Mouse (Mus musculus): ENCODE measurements around the gene Fkbp5. TPM values are rescaled to one million over a fixed set of nuclear protein-coding genes. Genes with fewer than 3 reads are reported as not detected.
"Not testable (repeated sequence)": the region's sequence is repeated elsewhere in the genome, so short reads cannot be mapped to it uniquely, and the experiment has no call there.

The Fkbp5 gene
- polyA plus RNA-seq, 1 experiment from 2014 or later = 11.4 TPM

- DNase-seq (ENCODE audit: low spot score) (no peak), ATAC-seq (replicated peaks; ENCODE audit: low FRiP score) (no peak)
- Histone ChIP-seq H3K27me3 (ENCODE audit: control insufficient read depth, insufficient read depth, low read length) (no peaks in the 10 kb centered on the region), H3K4me3 (ENCODE audit: low read depth, low read length) (no peak overlapping the region), H3K4me2 (ENCODE audit: low read depth, low read length, severe bottlenecking) (no peak overlapping the region), H3K4me1 (replicated peaks; ENCODE audit: control insufficient read depth, insufficient read depth, low read length) (no peaks in the 10 kb centered on the region), H3K9ac (ENCODE audit: low read length) (no peak overlapping the region), H3K27ac (ENCODE audit: low read depth, low read length) (no peak overlapping the region), H3K36me3 (ENCODE audit: control insufficient read depth, insufficient read depth, low read length) (no peaks in the 10 kb centered on the region), H3K9me3 (ENCODE audit: control insufficient read depth, low read length) (no peaks in the 10 kb centered on the region)
- WGBS = 86% methylated on average over 6 of the region's 6 CpGs
Observed at GRCm38 (mm10) chr17:28419636-28420035, 97.7 kb downstream of the Fkbp5 start.

- ATAC-seq (replicated peaks; ENCODE audit: low FRiP score) (no peak), DNase-seq (ENCODE audit: low spot score) (no peak)
- Histone ChIP-seq H3K27ac (ENCODE audit: low read depth, low read length) (no peak overlapping the region), H3K4me2 (ENCODE audit: low read depth, low read length, severe bottlenecking) (no peak overlapping the region), H3K36me3 (ENCODE audit: control insufficient read depth, insufficient read depth, low read length) (no peaks in the 10 kb centered on the region), H3K4me3 (ENCODE audit: low read depth, low read length) (no peak overlapping the region), H3K9me3 (ENCODE audit: control insufficient read depth, low read length) (no peaks in the 10 kb centered on the region), H3K9ac (ENCODE audit: low read length) (no peak overlapping the region), H3K4me1 (replicated peaks; ENCODE audit: control insufficient read depth, insufficient read depth, low read length) (no peaks in the 10 kb centered on the region), H3K27me3 (ENCODE audit: control insufficient read depth, insufficient read depth, low read length) (no peaks in the 10 kb centered on the region)
- WGBS = 87% methylated on average over 1 of the region's 1 CpGs
Observed at GRCm38 (mm10) chr17:28418954-28419353, 98.4 kb downstream of the Fkbp5 start.

- not testable (repeated sequence) for H3K4me2 ChIP-seq (ENCODE audit: low read depth, low read length, severe bottlenecking); H3K9me3 ChIP-seq (ENCODE audit: control insufficient read depth, low read length); H3K4me3 ChIP-seq (ENCODE audit: low read depth, low read length); H3K9ac ChIP-seq (ENCODE audit: low read length); H3K36me3 ChIP-seq (ENCODE audit: control insufficient read depth, insufficient read depth, low read length); DNase-seq (ENCODE audit: low spot score); H3K27me3 ChIP-seq (ENCODE audit: control insufficient read depth, insufficient read depth, low read length); H3K27ac ChIP-seq (ENCODE audit: low read depth, low read length); H3K4me1 ChIP-seq (replicated peaks; ENCODE audit: control insufficient read depth, insufficient read depth, low read length); ATAC-seq (replicated peaks; ENCODE audit: low FRiP score)
Observed at GRCm38 (mm10) chr17:28418481-28418880, 98.8 kb downstream of the Fkbp5 start.

- no peaks in the 10 kb centered on the region for H3K27me3 ChIP-seq (ENCODE audit: control insufficient read depth, insufficient read depth, low read length)
- H3K36me3 ChIP-seq (ENCODE audit: control insufficient read depth, insufficient read depth, low read length) = no peaks in the 10 kb centered on the region; the same call in 1 of the 2 replicates
- H3K27ac ChIP-seq (ENCODE audit: low read depth, low read length) = no peak overlapping the region
- H3K4me3 ChIP-seq (ENCODE audit: low read depth, low read length) = no peak overlapping the region
- no peaks in the 10 kb centered on the region for H3K4me1 ChIP-seq (replicated peaks; ENCODE audit: control insufficient read depth, insufficient read depth, low read length)
- H3K9me3 ChIP-seq (ENCODE audit: control insufficient read depth, low read length) = no peaks in the 10 kb centered on the region
- no peak overlapping the region for H3K9ac ChIP-seq (ENCODE audit: low read length)
- DNase-seq (ENCODE audit: low spot score) = no peak
- WGBS = 89% methylated on average over 5 of the region's 5 CpGs
- ATAC-seq (replicated peaks; ENCODE audit: low FRiP score) = no peak
- H3K4me2 ChIP-seq (ENCODE audit: low read depth, low read length, severe bottlenecking) = no peak overlapping the region
Observed at GRCm38 (mm10) chr17:28417771-28418170, 99.6 kb downstream of the Fkbp5 start.

GRCm38 (mm10) chr17:28415271-28415670 is 102.1 kb downstream of the Fkbp5 start:
- Histone ChIP-seq H3K9ac (ENCODE audit: low read length) (no peak overlapping the region), H3K36me3 (ENCODE audit: control insufficient read depth, insufficient read depth, low read length) (no peaks in the 10 kb centered on the region; the same call in 1 of the 2 replicates), H3K27ac (ENCODE audit: low read depth, low read length) (no peak overlapping the region), H3K4me2 (ENCODE audit: low read depth, low read length, severe bottlenecking) (no peak overlapping the region), H3K27me3 (ENCODE audit: control insufficient read depth, insufficient read depth, low read length) (no peaks in the 10 kb centered on the region), H3K4me1 (replicated peaks; ENCODE audit: control insufficient read depth, insufficient read depth, low read length) (no peaks in the 10 kb centered on the region), H3K9me3 (ENCODE audit: control insufficient read depth, low read length) (no peaks in the 10 kb centered on the region), H3K4me3 (ENCODE audit: low read depth, low read length) (no peak overlapping the region)
- 89% methylated on average over 5 of the region's 5 CpGs for WGBS
- no peak for ATAC-seq (replicated peaks; ENCODE audit: low FRiP score)
- no peak for DNase-seq (ENCODE audit: low spot score)

DNA sequence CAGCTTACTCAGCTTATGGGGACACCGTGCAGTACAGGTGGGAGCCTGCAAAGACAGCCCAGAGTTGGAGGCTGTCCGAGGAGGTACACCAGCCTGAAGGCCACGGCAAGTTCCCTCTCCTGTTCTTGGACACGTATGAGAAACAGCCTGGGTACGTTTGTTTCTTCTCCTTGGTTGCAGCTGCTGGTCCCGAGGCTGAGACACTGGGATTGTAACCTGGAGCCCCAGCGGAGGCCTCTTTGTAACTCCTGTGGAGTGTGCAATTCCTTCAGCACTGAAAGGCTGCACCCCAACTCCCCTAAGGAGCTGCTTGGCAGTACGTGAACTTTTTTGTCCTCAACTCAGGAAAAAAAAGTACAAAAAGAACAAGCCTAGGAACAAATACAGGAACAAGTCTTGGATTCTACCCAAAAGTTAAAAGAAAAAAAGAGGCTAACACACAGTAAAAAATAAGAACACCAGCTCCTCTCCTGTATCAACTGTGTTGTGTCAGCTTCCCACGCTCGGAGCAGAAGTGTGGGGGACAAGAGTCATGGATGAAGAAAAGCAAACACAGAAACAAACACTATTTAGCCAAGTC is 105.9 kb downstream of the Fkbp5 start:
- ATAC-seq (replicated peaks; ENCODE audit: low FRiP score) (no peak), DNase-seq (ENCODE audit: low spot score) (no peak)
- no peak overlapping the region for H3K4me2 ChIP-seq (ENCODE audit: low read depth, low read length, severe bottlenecking)
- H3K9me3 ChIP-seq (ENCODE audit: control insufficient read depth, low read length) = no peaks in the 10 kb centered on the region
- H3K27me3 ChIP-seq (ENCODE audit: control insufficient read depth, insufficient read depth, low read length) = no peaks in the 10 kb centered on the region
- no peak overlapping the region for H3K9ac ChIP-seq (ENCODE audit: low read length)
- no peak overlapping the region for H3K27ac ChIP-seq (ENCODE audit: low read depth, low read length)
- no peaks in the 10 kb centered on the region for H3K4me1 ChIP-seq (replicated peaks; ENCODE audit: control insufficient read depth, insufficient read depth, low read length)
- 87% methylated on average over 10 of the region's 10 CpGs for WGBS
- no peaks in the 10 kb centered on the region; the same call in 1 of the 2 replicates for H3K36me3 ChIP-seq (ENCODE audit: control insufficient read depth, insufficient read depth, low read length)
- H3K4me3 ChIP-seq (ENCODE audit: low read depth, low read length) = no peak overlapping the region

DNA sequence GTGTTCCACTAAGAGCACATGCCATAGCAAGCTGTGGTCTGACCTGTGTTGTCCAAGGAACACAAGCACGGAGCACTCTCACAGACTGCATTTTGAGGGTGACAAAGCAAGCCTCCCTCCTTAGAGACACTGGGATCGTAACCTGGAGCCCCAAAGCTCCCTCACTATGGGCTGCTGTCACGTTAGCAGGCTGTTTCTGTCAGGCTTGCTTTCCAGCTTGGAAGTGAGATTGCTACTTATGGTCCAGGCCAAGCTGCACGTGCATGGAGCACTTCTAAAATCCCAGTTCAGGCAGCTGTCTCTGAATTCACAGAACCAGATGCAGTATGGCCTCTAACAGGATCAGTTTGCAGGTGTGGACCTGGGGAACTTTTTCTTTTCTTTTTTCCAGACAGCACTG is 106.6 kb downstream of the Fkbp5 start:
- Histone ChIP-seq H3K4me1 (replicated peaks; ENCODE audit: control insufficient read depth, insufficient read depth, low read length) (no peaks in the 10 kb centered on the region), H3K36me3 (ENCODE audit: control insufficient read depth, insufficient read depth, low read length) (peaks cover 2% of the 10 kb centered on the region; the same call in 1 of the 2 replicates), H3K9ac (ENCODE audit: low read length) (no peak overlapping the region), H3K4me3 (ENCODE audit: low read depth, low read length) (no peak overlapping the region), H3K4me2 (ENCODE audit: low read depth, low read length, severe bottlenecking) (no peak overlapping the region), H3K27ac (ENCODE audit: low read depth, low read length) (no peak overlapping the region), H3K27me3 (ENCODE audit: control insufficient read depth, insufficient read depth, low read length) (no peaks in the 10 kb centered on the region), H3K9me3 (ENCODE audit: control insufficient read depth, low read length) (no peaks in the 10 kb centered on the region)
- WGBS = 85% methylated on average over 4 of the region's 4 CpGs
- ATAC-seq (replicated peaks; ENCODE audit: low FRiP score) (no peak), DNase-seq (ENCODE audit: low spot score) (no peak)

- H3K4me3 ChIP-seq (ENCODE audit: low read depth, low read length) = no peak overlapping the region
- 82% methylated on average over 5 of the region's 5 CpGs for WGBS
- H3K9ac ChIP-seq (ENCODE audit: low read length) = no peak overlapping the region
- H3K27ac ChIP-seq (ENCODE audit: low read depth, low read length) = no peak overlapping the region
- peaks cover 2% of the 10 kb centered on the region; the same call in 1 of the 2 replicates for H3K36me3 ChIP-seq (ENCODE audit: control insufficient read depth, insufficient read depth, low read length)
- H3K9me3 ChIP-seq (ENCODE audit: control insufficient read depth, low read length) = no peaks in the 10 kb centered on the region
- no peak overlapping the region for H3K4me2 ChIP-seq (ENCODE audit: low read depth, low read length, severe bottlenecking)
- H3K4me1 ChIP-seq (replicated peaks; ENCODE audit: control insufficient read depth, insufficient read depth, low read length) = no peaks in the 10 kb centered on the region
- ATAC-seq (replicated peaks; ENCODE audit: low FRiP score) (no peak), DNase-seq (ENCODE audit: low spot score) (no peak)
- no peaks in the 10 kb centered on the region for H3K27me3 ChIP-seq (ENCODE audit: control insufficient read depth, insufficient read depth, low read length)
Observed at GRCm38 (mm10) chr17:28408251-28408918, 108.9 kb downstream of the Fkbp5 start.

All from forebrain, embryonic 11.5 days (tissue).